Mouse (Mus musculus): ENCODE data around the gene Ly75. TPM values are rescaled to one million over a fixed set of nuclear protein-coding genes. Genes with fewer than 3 reads are reported as not detected.

Ly75 gene
- total and polyA plus RNA-seq, 3 experiments, result 1.1 to 2.2 TPM; not detected in 1

GRCm38 (mm10) chr2:60327581-60327980 lies 55.5 kb downstream of the Ly75 start:
- no peaks in the 10 kb centered on the region for H3K79me2 ChIP-seq (ENCODE audit: control insufficient read depth, insufficient read depth, low read length, poor library complexity)
- DNase-seq (ENCODE audit: low read depth, low spot score), result no peak
- H3K36me3 ChIP-seq (ENCODE audit: control insufficient read depth in 1 of 2, insufficient read depth in 2 of 2, low read length in 2 of 2), result peaks cover 0 to 19% of the 10 kb centered on the region in 2 experiments; a peak in 2 of 4 replicates
- H3K9me3 ChIP-seq (replicated peaks; ENCODE audit: insufficient read depth, low read length), result no peaks in the 10 kb centered on the region
- no peak overlapping the region for H3K27ac ChIP-seq (ENCODE audit: control insufficient read depth, low read depth, low read length)
- no peaks in the 10 kb centered on the region for H3K27me3 ChIP-seq (ENCODE audit: control insufficient read depth in 1 of 2, insufficient read depth in 2 of 2, low read length in 2 of 2)
- TF ChIP-seq ZKSCAN1 (IDR thresholded peaks at IDR 0.05; ENCODE audit: low read depth, low read length) (no peak), ZNF384 (IDR thresholded peaks at IDR 0.05; ENCODE audit: low read depth, low read length) (no peak), ZMIZ1 (IDR thresholded peaks at IDR 0.05; ENCODE audit: low read depth, low read length) (no peak), JUND (IDR thresholded peaks at IDR 0.05; ENCODE audit: low read depth, low read length) (no peak), GATA1 (IDR thresholded peaks at IDR 0.05; ENCODE audit: low read depth, low read length) (no peak), MAX (IDR thresholded peaks at IDR 0.05; ENCODE audit: low read length) (no peak), NELFE (IDR thresholded peaks at IDR 0.05; ENCODE audit: low read depth, low read length) (no peak), EP300 (IDR thresholded peaks at IDR 0.05; ENCODE audit: low read depth in 1 of 2, low read length in 2 of 2) (no peak)
- H3K4me1 ChIP-seq (ENCODE audit: control insufficient read depth in 1 of 2, insufficient read depth in 2 of 2, low read length in 2 of 2), result peaks cover 0 to 17% of the 10 kb centered on the region in 2 experiments; a peak in 2 of 4 replicates
- no peak overlapping the region for H3K9ac ChIP-seq (ENCODE audit: control insufficient read depth, low read depth, low read length, poor library complexity, severe bottlenecking)
- no peak overlapping the region for H3K4me3 ChIP-seq (ENCODE audit: control insufficient read depth in 1 of 2, insufficient read depth in 1 of 2, low read depth in 2 of 2, low read length in 2 of 2)

- H3K9me3 ChIP-seq (replicated peaks; ENCODE audit: insufficient read depth, low read length), result no peaks in the 10 kb centered on the region
- H3K4me3 ChIP-seq (ENCODE audit: control insufficient read depth in 1 of 2, insufficient read depth in 1 of 2, low read depth in 2 of 2, low read length in 2 of 2), result no peak overlapping the region
- DNase-seq (ENCODE audit: low read depth, low spot score), result no peak
- no peak overlapping the region for H3K9ac ChIP-seq (ENCODE audit: control insufficient read depth, low read depth, low read length, poor library complexity, severe bottlenecking)
- H3K36me3 ChIP-seq (ENCODE audit: control insufficient read depth in 1 of 2, insufficient read depth in 2 of 2, low read length in 2 of 2), result peaks cover 0 to 19% of the 10 kb centered on the region in 2 experiments; a peak in 2 of 4 replicates
- H3K27ac ChIP-seq (ENCODE audit: control insufficient read depth, low read depth, low read length), result no peak overlapping the region
- no peak for TF ChIP-seq CHD2 (IDR thresholded peaks at IDR 0.05; ENCODE audit: low read length)
- TF ChIP-seq MYB (IDR thresholded peaks at IDR 0.05; ENCODE audit: low read depth, low read length), result no peak
- TF ChIP-seq USF1 (IDR thresholded peaks at IDR 0.05; ENCODE audit: low read depth, low read length), result no peak
- TF ChIP-seq POLR2A (IDR thresholded peaks at IDR 0.05; ENCODE audit: control insufficient read depth in 1 of 2, insufficient read depth in 1 of 2, low read depth in 1 of 2, low read length in 2 of 2, poor library complexity in 1 of 2), result no peak
- no peak for TF ChIP-seq NRF1 (IDR thresholded peaks at IDR 0.05; ENCODE audit: insufficient read depth, low read depth, low read length, poor library complexity, severe bottlenecking)
- no peak for TF ChIP-seq USF2 (IDR thresholded peaks at IDR 0.05; ENCODE audit: borderline replicate concordance in 1 of 2, insufficient read depth in 1 of 2, low read depth in 1 of 2, low read length in 2 of 2)
- TF ChIP-seq ZC3H11A (IDR thresholded peaks at IDR 0.05; ENCODE audit: low read depth, low read length), result no peak
- no peak for TF ChIP-seq MAFK (IDR thresholded peaks at IDR 0.05; ENCODE audit: borderline replicate concordance, low read depth, low read length)
- no peak for TF ChIP-seq CHD1 (IDR thresholded peaks at IDR 0.05; ENCODE audit: low read depth, low read length)
- TF ChIP-seq POLR2AphosphoS5 (IDR thresholded peaks at IDR 0.05; ENCODE audit: borderline replicate concordance, low read depth, low read length), result no peak
- no peak for TF ChIP-seq ZNF384 (IDR thresholded peaks at IDR 0.05; ENCODE audit: low read depth, low read length)
- TF ChIP-seq JUND (IDR thresholded peaks at IDR 0.05; ENCODE audit: low read depth, low read length), result no peak
- no peak for TF ChIP-seq SMC3 (IDR thresholded peaks at IDR 0.05; ENCODE audit: low read depth, low read length)
- TF ChIP-seq GATA1 (IDR thresholded peaks at IDR 0.05; ENCODE audit: low read depth, low read length), result no peak
- H3K79me2 ChIP-seq (ENCODE audit: control insufficient read depth, insufficient read depth, low read length, poor library complexity), result no peaks in the 10 kb centered on the region
- H3K4me1 ChIP-seq (ENCODE audit: control insufficient read depth in 1 of 2, insufficient read depth in 2 of 2, low read length in 2 of 2), result peaks cover 0 to 17% of the 10 kb centered on the region in 2 experiments; a peak in 2 of 4 replicates
- no peaks in the 10 kb centered on the region for H3K27me3 ChIP-seq (ENCODE audit: control insufficient read depth in 1 of 2, insufficient read depth in 2 of 2, low read length in 2 of 2)
Measured at GRCm38 (mm10) chr2:60326948-60327347, 56.2 kb downstream of the Ly75 start.

Data from MEL (cell line).